In the genomic region with DNA sequence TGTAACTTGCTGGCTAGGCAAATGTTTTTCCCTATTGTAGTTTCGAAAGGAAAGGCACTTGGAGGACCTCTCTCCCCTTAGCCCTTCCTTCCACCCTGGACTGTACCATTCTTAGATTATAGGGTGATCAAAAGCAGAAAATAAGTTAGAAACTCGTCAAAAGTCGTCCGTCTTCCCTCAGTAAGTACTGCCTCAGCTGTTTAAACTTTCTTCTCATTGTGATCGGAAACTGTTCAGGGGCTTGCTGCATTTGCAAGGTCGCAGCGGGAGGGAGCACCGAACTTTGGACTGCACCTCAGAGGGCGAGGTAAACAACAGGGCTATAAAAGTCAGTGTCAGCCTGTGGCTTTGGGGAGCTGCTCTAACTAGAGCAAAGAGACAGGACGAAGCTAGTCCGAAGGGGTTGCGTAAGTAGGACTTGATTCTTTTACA, we compare ENCODE assay signal across 8 mouse cellular contexts. TPM values are rescaled to one million over a fixed set of nuclear protein-coding genes. Genes with fewer than 3 reads are reported as not detected.
A peak's percentile ranks its signal among the peaks of the same experiment; 100 is the strongest.
DNase-seq lines count a peak whose midpoint lies in the region; ATAC-seq and TF ChIP-seq lines count a peak whose summit lies in the region.

No protein-coding gene starts in this region.

- H3K4me1 ChIP-seq in bone marrow, adult 2 months (ENCODE audit: control insufficient read depth, insufficient read depth, low read length), result no peaks in the 10 kb centered on the region; the same call in none of the 2 replicates
- H3K4me1 ChIP-seq in embryonic facial prominence, embryonic 15.5 days, result peaks cover 17% of the 10 kb centered on the region
- peaks cover 15% of the 10 kb centered on the region; the same call in 1 of the 2 replicates for H3K4me1 ChIP-seq in stomach, embryonic 14.5 days (ENCODE audit: control insufficient read depth, insufficient read depth, low read length)

- H3K4me3 ChIP-seq in bone marrow, adult 2 months (replicated peaks; ENCODE audit: control insufficient read depth, low read depth, low read length), result peak overlapping the region; percentile 67
- H3K4me3 ChIP-seq in embryonic facial prominence, embryonic 15.5 days (replicated peaks), result peak overlapping the region; percentile 42
- H3K4me3 ChIP-seq in stomach, embryonic 14.5 days (ENCODE audit: low read depth, low read length), result peak overlapping the region; percentile 19

- H3K9me3 ChIP-seq in embryonic facial prominence, embryonic 15.5 days (replicated peaks), result no peaks in the 10 kb centered on the region
- no peaks in the 10 kb centered on the region for H3K9me3 ChIP-seq in stomach, embryonic 14.5 days (ENCODE audit: control insufficient read depth, low read depth, low read length)

- TF ChIP-seq POLR2A in bone marrow, adult 2 months (IDR thresholded peaks at IDR 0.05; ENCODE audit: borderline replicate concordance, control insufficient read depth, low read depth, low read length), result peak; percentile 37; the same call in 1 of the 2 replicates

- peak overlapping the region; percentile 95 for H3K27ac ChIP-seq in bone marrow, adult 2 months (ENCODE audit: control insufficient read depth, insufficient read depth, low read depth, low read length, poor library complexity)
- peak overlapping the region; percentile 93 for H3K27ac ChIP-seq in embryonic facial prominence, embryonic 15.5 days (replicated peaks)
- H3K27ac ChIP-seq in stomach, embryonic 14.5 days (ENCODE audit: low read length), result peak overlapping the region; percentile 39

- H3K36me3 ChIP-seq in embryonic facial prominence, embryonic 15.5 days, result no peaks in the 10 kb centered on the region
- no peaks in the 10 kb centered on the region for H3K36me3 ChIP-seq in stomach, embryonic 14.5 days (ENCODE audit: control insufficient read depth, insufficient read depth, low read length)

- 0 out of 2 replicates have a peak overlapping the region, but pooled peaks have one; percentile 26 for H3K9ac ChIP-seq in embryonic facial prominence, embryonic 15.5 days
- H3K9ac ChIP-seq in stomach, embryonic 14.5 days (replicated peaks; ENCODE audit: low read depth, low read length), result no peak overlapping the region

- under 1% methylated on average over 12 of the region's 12 CpGs for WGBS in bone marrow, adult 2 months
- WGBS in embryonic facial prominence, embryonic 15.5 days, result 5% methylated on average over 12 of the region's 12 CpGs
- WGBS in stomach, embryonic 14.5 days, result 7% methylated on average over 12 of the region's 12 CpGs

- no peaks in the 10 kb centered on the region for H3K27me3 ChIP-seq in embryonic facial prominence, embryonic 15.5 days
- H3K27me3 ChIP-seq in stomach, embryonic 14.5 days (ENCODE audit: control insufficient read depth, insufficient read depth, low read length), result no peaks in the 10 kb centered on the region

- TF ChIP-seq CTCF in bone marrow, adult 2 months (IDR thresholded peaks at IDR 0.05; ENCODE audit: control insufficient read depth, insufficient read depth, low read length), result no peak

- peak; percentile 82 for DNase-seq in A20 (ENCODE audit: low read depth, low spot score)
- peak; percentile 91 to 93 for DNase-seq in heart, adult 9 months (ENCODE audit: low spot score in 2 of 2)
- peak; percentile 96 for DNase-seq in kidney, adult 9 months
- peak; percentile 71 for DNase-seq in liver
- peak; percentile 51 to 72 for DNase-seq in monocyte, adult 2 months (ENCODE audit: low read depth in 1 of 2, low spot score in 2 of 2)

- peak; percentile 75; the same call in 1 of the 2 replicates for ATAC-seq in embryonic facial prominence, embryonic 15.5 days (ENCODE audit: insufficient number of reproducible peaks, low FRiP score, low TSS enrichment, low read depth)
- peak; percentile 89 for ATAC-seq in stomach, embryonic 14.5 days (ENCODE audit: insufficient number of reproducible peaks, insufficient read depth, low FRiP score, low read depth)

- H3K4me2 ChIP-seq in embryonic facial prominence, embryonic 15.5 days (replicated peaks), result peak overlapping the region; percentile 49
- H3K4me2 ChIP-seq in stomach, embryonic 14.5 days (replicated peaks; ENCODE audit: low read depth, low read length), result peak overlapping the region; percentile 46

RNA-seq across cellular contexts. Expression of gene Selenop, which starts 2.3 kb away (rescaled TPM):
- polyA plus RNA-seq in bone marrow, adult 2 months (2011; ENCODE audit: insufficient read depth, insufficient read length, low replicate concordance, missing spikeins), result 57.8 and 92.0 TPM in 2 replicates
- 154 and 158 TPM in 2 replicates for polyA plus RNA-seq in embryonic facial prominence, embryonic 15.5 days (2015; fragmentation: Nextera tagmentation; extraction: Ambion mirVana)
- polyA plus RNA-seq in stomach, embryonic 14.5 days (2014; fragmentation: Nextera tagmentation; extraction: Ambion mirVana), result 152 and 177 TPM in 2 replicates

RNA-seq across cellular contexts. Expression of gene Ccdc152, which starts 32.7 kb away (rescaled TPM):
- not detected in 2 replicates for polyA plus RNA-seq in bone marrow, adult 2 months (2011; ENCODE audit: insufficient read depth, insufficient read length, low replicate concordance, missing spikeins)
- 0.46 TPM in 1 of 2 replicates, not detected in the other for polyA plus RNA-seq in embryonic facial prominence, embryonic 15.5 days (2015; fragmentation: Nextera tagmentation; extraction: Ambion mirVana)
- 0.22 and 0.98 TPM in 2 replicates for polyA plus RNA-seq in stomach, embryonic 14.5 days (2014; fragmentation: Nextera tagmentation; extraction: Ambion mirVana)

Comparison
In these comparisons a context has a peak if more than half of its experiments do, and no peak if none do; other contexts are left out.
1. Peak in every context shown above with its lines: DNase-seq, ATAC-seq, H3K4me3 ChIP-seq and H3K27ac ChIP-seq.
2. H3K27ac ChIP-seq: peak in every context shown above with its lines; median percentile 95 in bone marrow, adult 2 months; 93 in embryonic facial prominence, embryonic 15.5 days; 39 in stomach, embryonic 14.5 days.